Mouse (Mus musculus): ENCODE measurements around the gene Glce. TPM values are rescaled to one million over a fixed set of nuclear protein-coding genes. Genes with fewer than 3 reads are reported as not detected.
A peak's percentile ranks its signal among the peaks of the same experiment; 100 is the strongest.

Glce gene
- total RNA-seq (2014; fragmentation: Nextera tagmentation) (7.5 and 8.5 TPM in 2 replicates), total RNA-seq (2017) (8.3 and 8.4 TPM in 2 replicates)

DNA sequence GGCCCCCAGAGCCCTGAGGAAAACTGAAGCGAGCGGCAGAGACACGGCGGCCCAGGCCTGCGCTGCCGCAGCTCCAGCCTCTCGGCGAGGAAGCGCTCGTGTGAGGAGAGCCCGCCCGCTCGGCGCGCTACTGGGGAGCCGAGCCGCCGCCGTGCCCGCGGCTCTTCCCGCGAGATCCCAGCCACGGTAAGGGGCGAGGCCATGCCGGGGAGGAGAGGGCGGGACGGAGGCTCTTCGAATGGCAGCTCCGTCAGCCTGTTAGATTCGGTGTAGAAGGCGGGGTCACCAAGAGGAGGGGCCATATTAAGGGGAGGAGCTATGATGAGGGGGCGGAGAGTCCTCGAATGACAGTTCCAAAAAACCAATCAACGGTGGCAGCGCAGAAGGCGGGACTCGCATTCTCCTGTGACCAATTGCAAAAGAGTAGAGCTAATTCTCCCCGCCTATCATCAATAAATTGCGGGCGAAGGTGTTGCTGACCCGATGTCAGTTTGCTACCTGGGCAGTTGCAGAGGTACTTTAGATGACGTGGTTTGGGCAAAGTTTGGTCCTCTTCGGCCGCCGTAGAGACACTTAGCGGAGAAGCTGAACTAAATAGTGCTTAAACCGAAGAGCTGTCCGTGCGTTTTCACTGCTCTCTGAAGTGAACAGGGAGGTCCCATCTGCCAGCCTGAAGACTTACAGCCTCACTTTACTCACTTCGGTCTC lies at the start of gene Glce:
Gene Glce (minus strand): TSS at position 148 of the 708 bp plus-strand sequence.
- ATAC-seq (replicated peaks; ENCODE audit: low FRiP score, low TSS enrichment, poor library complexity, severe bottlenecking): peak; percentile 99

- no peak for ATAC-seq (replicated peaks; ENCODE audit: low FRiP score, low TSS enrichment, poor library complexity, severe bottlenecking)
These were observed 49.8 kb upstream of the Glce start for GRCm38 (mm10) chr9:62172239-62172638.

- ATAC-seq (replicated peaks; ENCODE audit: low FRiP score, low TSS enrichment, poor library complexity, severe bottlenecking): no peak
These were observed 48.5 kb upstream of the Glce start for GRCm38 (mm10) chr9:62170921-62171320.

DNA sequence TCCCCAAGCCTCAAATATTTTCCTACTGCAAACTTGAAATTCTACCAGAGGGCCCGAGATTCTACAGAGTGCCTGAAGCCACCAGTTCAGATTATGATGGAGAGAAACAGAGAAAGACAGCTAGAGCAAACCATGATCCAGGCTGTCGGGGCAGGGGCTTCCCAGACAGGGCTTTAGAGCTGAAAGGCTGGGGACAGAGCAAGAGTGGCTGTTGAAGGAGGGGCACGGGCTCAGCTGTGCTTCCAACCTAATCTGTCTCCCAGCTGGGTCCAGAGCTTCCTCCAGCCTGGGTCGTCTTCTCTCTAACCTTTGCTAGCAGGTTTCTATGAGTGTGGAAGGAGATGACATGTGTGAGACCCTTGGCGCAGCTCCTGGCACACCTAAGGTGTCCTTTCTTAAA lies 44.2 kb upstream of the Glce start:
- ATAC-seq (replicated peaks; ENCODE audit: low FRiP score, low TSS enrichment, poor library complexity, severe bottlenecking): no peak

DNA sequence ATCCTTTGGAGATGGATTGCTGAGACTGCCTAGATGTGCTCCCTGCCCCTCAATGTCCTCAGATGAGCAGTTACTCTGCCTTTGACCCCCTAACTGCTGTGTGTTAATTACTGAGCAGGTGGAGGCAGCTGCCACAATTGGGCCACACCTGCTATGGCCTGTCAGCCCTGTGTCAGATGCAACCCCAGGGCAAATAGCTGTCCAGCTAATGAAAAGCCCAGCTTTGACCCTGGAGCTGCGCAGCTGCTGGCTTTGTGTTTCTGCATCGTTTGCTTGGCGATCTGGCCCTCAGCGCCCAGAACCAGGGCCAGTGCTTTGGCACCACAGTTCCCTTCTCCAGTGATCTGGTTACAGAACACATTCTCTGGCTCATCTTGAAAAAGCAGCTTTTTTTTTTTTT lies 43.7 kb upstream of the Glce start:
- ATAC-seq (replicated peaks; ENCODE audit: low FRiP score, low TSS enrichment, poor library complexity, severe bottlenecking): no peak

DNA sequence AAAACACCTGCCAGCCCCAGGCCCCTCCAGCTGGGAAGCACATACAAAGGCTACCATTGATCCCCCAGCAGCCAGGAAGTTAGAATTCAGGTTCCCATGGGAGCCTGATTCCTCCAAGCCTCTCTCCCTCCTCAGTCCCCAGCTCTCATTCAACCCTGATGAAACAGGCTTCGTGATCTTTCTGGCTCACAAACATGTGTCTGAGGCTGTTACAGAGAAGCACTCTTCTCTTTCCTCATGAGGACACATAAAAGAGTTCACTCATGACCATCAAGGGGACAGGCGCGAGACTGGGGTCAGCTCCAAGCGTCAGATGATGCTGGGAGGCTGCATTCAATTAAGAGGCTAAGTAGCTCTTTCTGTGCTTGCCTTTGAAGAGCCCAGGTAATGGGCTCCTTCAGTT lies 40.4 kb upstream of the Glce start:
- no peak for ATAC-seq (replicated peaks; ENCODE audit: low FRiP score, low TSS enrichment, poor library complexity, severe bottlenecking)

DNA sequence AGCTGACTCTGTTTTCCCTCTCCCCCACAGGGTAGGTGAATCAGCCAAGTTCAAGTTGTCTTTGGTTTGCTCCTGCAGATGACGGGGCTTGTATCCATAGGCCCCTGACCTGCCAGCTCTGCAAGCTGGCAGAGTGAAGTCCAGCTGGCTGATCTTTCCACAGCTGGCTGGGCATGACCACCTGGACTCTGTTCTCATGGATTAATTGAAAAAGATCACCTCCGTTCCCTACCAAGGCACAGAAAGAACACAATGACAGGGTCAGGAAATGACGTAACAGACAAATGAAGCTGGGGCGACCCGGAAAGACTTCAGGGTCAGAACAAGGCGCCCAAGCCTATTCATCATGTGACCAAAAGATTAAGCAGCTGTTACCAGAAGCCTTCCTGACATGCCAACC lies 38.3 kb upstream of the Glce start:
- ATAC-seq (replicated peaks; ENCODE audit: low FRiP score, low TSS enrichment, poor library complexity, severe bottlenecking): no peak

- ATAC-seq (replicated peaks; ENCODE audit: low FRiP score, low TSS enrichment, poor library complexity, severe bottlenecking): no peak
These were observed 36.3 kb upstream of the Glce start for GRCm38 (mm10) chr9:62158746-62159145.

DNA sequence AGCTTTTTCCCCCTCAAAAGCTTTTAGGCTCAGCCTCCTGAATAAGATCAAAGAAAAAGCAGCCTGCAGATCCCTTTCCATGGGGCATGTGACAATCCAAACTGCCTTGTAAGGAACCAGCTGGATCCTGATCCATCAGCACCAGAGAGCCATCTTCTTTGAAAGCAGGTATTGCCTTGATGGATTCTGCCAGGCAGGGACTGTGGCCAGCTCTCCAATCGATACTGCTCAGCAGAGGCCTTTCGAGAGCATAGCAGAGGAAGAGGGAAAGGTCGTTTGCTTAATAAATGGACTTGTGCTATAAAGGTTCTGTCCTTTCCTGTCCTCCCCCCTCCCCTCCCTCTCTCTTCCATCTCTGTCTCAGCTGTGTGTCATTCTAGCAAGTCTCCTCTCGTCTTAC lies 33.4 kb upstream of the Glce start:
- ATAC-seq (replicated peaks; ENCODE audit: low FRiP score, low TSS enrichment, poor library complexity, severe bottlenecking): no peak

GRCm38 (mm10) chr9:62155400-62155799 lies 32.9 kb upstream of the Glce start:
- ATAC-seq (replicated peaks; ENCODE audit: low FRiP score, low TSS enrichment, poor library complexity, severe bottlenecking): no peak

- ATAC-seq (replicated peaks; ENCODE audit: low FRiP score, low TSS enrichment, poor library complexity, severe bottlenecking): no peak
These were observed 32.5 kb upstream of the Glce start for GRCm38 (mm10) chr9:62154956-62155355.

GRCm38 (mm10) chr9:62154551-62154950 lies 32.1 kb upstream of the Glce start:
- no peak for ATAC-seq (replicated peaks; ENCODE audit: low FRiP score, low TSS enrichment, poor library complexity, severe bottlenecking)

DNA sequence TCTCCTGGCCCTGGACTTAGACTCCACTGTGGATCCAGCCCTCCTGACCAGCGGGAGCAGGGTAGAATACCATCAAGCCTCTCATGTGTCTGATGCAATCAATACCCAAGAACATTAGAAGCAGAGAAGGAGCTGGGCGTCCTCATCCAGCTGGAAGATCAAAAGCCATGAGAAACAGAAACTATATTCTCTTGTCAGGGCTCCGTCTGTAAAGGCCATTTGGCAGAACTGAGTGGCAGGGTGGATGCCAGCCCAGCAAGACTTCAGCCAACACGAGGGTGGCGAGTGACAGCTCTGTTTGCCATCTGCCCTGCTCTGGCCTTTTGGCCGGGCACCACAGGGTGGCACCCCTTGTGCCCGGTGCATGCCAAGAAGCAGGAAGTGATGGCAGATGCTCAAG lies 30.8 kb upstream of the Glce start:
- no peak for ATAC-seq (replicated peaks; ENCODE audit: low FRiP score, low TSS enrichment, poor library complexity, severe bottlenecking)

DNA sequence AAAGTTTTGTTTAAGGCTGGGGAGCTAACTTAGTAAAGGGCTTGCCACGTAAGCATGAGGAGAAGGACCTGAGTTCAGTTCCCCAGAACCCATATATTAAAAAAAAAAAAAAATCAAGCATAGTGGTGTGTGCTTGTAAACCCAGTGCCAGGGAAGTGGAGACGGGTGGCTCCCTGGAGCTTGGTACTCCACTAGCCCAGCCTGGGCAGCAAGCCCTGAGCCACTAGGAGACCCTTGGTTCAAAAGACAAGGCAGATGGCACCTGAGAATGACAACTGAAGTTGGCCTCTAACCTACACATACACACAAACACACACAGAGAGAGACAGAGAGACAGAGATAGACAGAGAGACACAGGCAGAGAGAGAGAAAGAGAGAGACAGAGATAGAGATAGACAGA lies 30.1 kb upstream of the Glce start:
- ATAC-seq (replicated peaks; ENCODE audit: low FRiP score, low TSS enrichment, poor library complexity, severe bottlenecking): no peak

- no peak for ATAC-seq (replicated peaks; ENCODE audit: low FRiP score, low TSS enrichment, poor library complexity, severe bottlenecking)
These were observed 22.7 kb upstream of the Glce start for GRCm38 (mm10) chr9:62145198-62145597.

- ATAC-seq (replicated peaks; ENCODE audit: low FRiP score, low TSS enrichment, poor library complexity, severe bottlenecking): no peak
These were observed 21.0 kb upstream of the Glce start for GRCm38 (mm10) chr9:62143428-62143827.

GRCm38 (mm10) chr9:62139027-62139426 lies 16.6 kb upstream of the Glce start:
- no peak for ATAC-seq (replicated peaks; ENCODE audit: low FRiP score, low TSS enrichment, poor library complexity, severe bottlenecking)

DNA sequence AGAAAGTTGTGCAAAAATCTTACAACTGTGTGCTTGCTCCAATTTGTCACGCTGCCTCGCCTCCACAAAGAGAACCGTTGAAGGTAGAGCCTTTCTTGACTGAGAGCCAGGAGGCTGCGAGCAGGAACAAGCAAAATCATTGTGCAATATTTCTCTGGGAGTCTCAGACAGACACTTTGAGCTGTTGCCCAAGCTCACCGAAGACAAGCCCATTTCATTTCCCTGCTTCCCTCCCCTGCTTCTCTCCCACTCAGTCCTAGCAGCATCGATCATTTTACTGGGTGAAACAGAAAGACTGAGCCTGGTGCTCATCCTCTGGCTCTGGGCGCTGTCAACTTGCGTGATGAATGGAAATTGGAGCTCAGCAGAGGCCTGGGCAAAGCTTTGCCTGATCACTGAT lies 14.8 kb upstream of the Glce start:
- no peak for ATAC-seq (replicated peaks; ENCODE audit: low FRiP score, low TSS enrichment, poor library complexity, severe bottlenecking)

- no peak for ATAC-seq (replicated peaks; ENCODE audit: low FRiP score, low TSS enrichment, poor library complexity, severe bottlenecking)
These were observed 9.7 kb upstream of the Glce start for GRCm38 (mm10) chr9:62132005-62132782.

GRCm38 (mm10) chr9:62130746-62131145 lies 8.3 kb upstream of the Glce start:
- no peak for ATAC-seq (replicated peaks; ENCODE audit: low FRiP score, low TSS enrichment, poor library complexity, severe bottlenecking)

GRCm38 (mm10) chr9:62128056-62128455 lies 5.6 kb upstream of the Glce start:
- ATAC-seq (replicated peaks; ENCODE audit: low FRiP score, low TSS enrichment, poor library complexity, severe bottlenecking): no peak

All from megakaryocyte-erythroid progenitor cell, adult 5-6 weeks (primary cell).